Mouse (Mus musculus): ENCODE data around the gene Rab5c. TPM values are rescaled to one million over a fixed set of nuclear protein-coding genes. Genes with fewer than 3 reads are reported as not detected.

Rab5c gene
- total and polyA plus RNA-seq, 3 experiments = 249 to 263 TPM; not detected in 1

GRCm38 (mm10) chr11:100718462-100718861, 19.6 kb downstream of the Rab5c start:
- no peaks in the 10 kb centered on the region for H3K27me3 ChIP-seq (ENCODE audit: control insufficient read depth in 1 of 2, insufficient read depth in 2 of 2, low read length in 2 of 2)
- H3K9me3 ChIP-seq (replicated peaks; ENCODE audit: insufficient read depth, low read length) = no peaks in the 10 kb centered on the region
- peaks cover 10 to 40% of the 10 kb centered on the region in 2 experiments for H3K36me3 ChIP-seq (ENCODE audit: control insufficient read depth in 1 of 2, insufficient read depth in 2 of 2, low read length in 2 of 2)
- no peak overlapping the region for H3K27ac ChIP-seq (ENCODE audit: control insufficient read depth, low read depth, low read length)
- TF ChIP-seq SMC3 (IDR thresholded peaks at IDR 0.05; ENCODE audit: low read depth, low read length) (no peak), RAD21 (IDR thresholded peaks at IDR 0.05; ENCODE audit: low read depth, low read length) (no peak), BHLHE40 (IDR thresholded peaks at IDR 0.05; ENCODE audit: borderline replicate concordance, low read depth, low read length) (no peak), RCOR1 (IDR thresholded peaks at IDR 0.05; ENCODE audit: low read depth, low read length) (no peak), USF2 (IDR thresholded peaks at IDR 0.05; ENCODE audit: borderline replicate concordance in 1 of 2, insufficient read depth in 1 of 2, low read depth in 1 of 2, low read length in 2 of 2) (no peak), CTCF (IDR thresholded peaks at IDR 0.05 in 2 of 3, conservative IDR thresholded peaks at IDR 0.05 in 1 of 3; ENCODE audit: control insufficient read depth in 1 of 3, insufficient read depth in 1 of 3, low read depth in 2 of 3, low read length in 3 of 3, poor library complexity in 1 of 3, severe bottlenecking in 1 of 3) (no peak), ZMIZ1 (IDR thresholded peaks at IDR 0.05; ENCODE audit: low read depth, low read length) (no peak), MAZ (IDR thresholded peaks at IDR 0.05; ENCODE audit: low read depth, low read length) (no peak), ZC3H11A (IDR thresholded peaks at IDR 0.05; ENCODE audit: low read depth, low read length) (no peak), GABPA (IDR thresholded peaks at IDR 0.05; ENCODE audit: low read depth, low read length) (no peak), MXI1 (IDR thresholded peaks at IDR 0.05; ENCODE audit: low read depth, low read length) (no peak), MYB (IDR thresholded peaks at IDR 0.05; ENCODE audit: low read depth, low read length) (no peak), TBP (IDR thresholded peaks at IDR 0.05; ENCODE audit: low read depth, low read length) (no peak), EP300 (IDR thresholded peaks at IDR 0.05; ENCODE audit: low read depth in 1 of 2, low read length in 2 of 2) (no peak), GATA1 (IDR thresholded peaks at IDR 0.05; ENCODE audit: low read depth, low read length) (no peak), NELFE (IDR thresholded peaks at IDR 0.05; ENCODE audit: low read depth, low read length) (no peak), TCF12 (IDR thresholded peaks at IDR 0.05; ENCODE audit: low read depth, low read length) (no peak)
- H3K79me2 ChIP-seq (ENCODE audit: control insufficient read depth, insufficient read depth, low read length, poor library complexity) = peaks cover 32% of the 10 kb centered on the region
- peaks cover 22 to 38% of the 10 kb centered on the region in 2 experiments for H3K4me1 ChIP-seq (ENCODE audit: control insufficient read depth in 1 of 2, insufficient read depth in 2 of 2, low read length in 2 of 2)
- no peak overlapping the region for H3K9ac ChIP-seq (ENCODE audit: control insufficient read depth, low read depth, low read length, poor library complexity, severe bottlenecking)
- no peak for DNase-seq (ENCODE audit: low read depth, low spot score)
- no peak overlapping the region for H3K4me3 ChIP-seq (ENCODE audit: control insufficient read depth in 1 of 2, insufficient read depth in 1 of 2, low read depth in 2 of 2, low read length in 2 of 2)

GRCm38 (mm10) chr11:100716649-100717048, 21.4 kb downstream of the Rab5c start:
- no peaks in the 10 kb centered on the region for H3K9me3 ChIP-seq (replicated peaks; ENCODE audit: insufficient read depth, low read length)
- H3K36me3 ChIP-seq (ENCODE audit: control insufficient read depth in 1 of 2, insufficient read depth in 2 of 2, low read length in 2 of 2) = peaks cover 10 to 37% of the 10 kb centered on the region in 2 experiments
- H3K27me3 ChIP-seq (ENCODE audit: control insufficient read depth in 1 of 2, insufficient read depth in 2 of 2, low read length in 2 of 2) = no peaks in the 10 kb centered on the region
- H3K9ac ChIP-seq (ENCODE audit: control insufficient read depth, low read depth, low read length, poor library complexity, severe bottlenecking) = no peak overlapping the region
- H3K79me2 ChIP-seq (ENCODE audit: control insufficient read depth, insufficient read depth, low read length, poor library complexity) = peaks cover 28% of the 10 kb centered on the region
- no peak overlapping the region for H3K4me3 ChIP-seq (ENCODE audit: control insufficient read depth in 1 of 2, insufficient read depth in 1 of 2, low read depth in 2 of 2, low read length in 2 of 2)
- H3K4me1 ChIP-seq (ENCODE audit: control insufficient read depth in 1 of 2, insufficient read depth in 2 of 2, low read length in 2 of 2) = peaks cover 10 to 39% of the 10 kb centered on the region in 2 experiments
- TF ChIP-seq HCFC1 (IDR thresholded peaks at IDR 0.05; ENCODE audit: low read depth, low read length) (no peak), MYC (IDR thresholded peaks at IDR 0.05; ENCODE audit: low read depth, low read length) (no peak), ELF1 (IDR thresholded peaks at IDR 0.05; ENCODE audit: low read depth, low read length) (no peak), MAX (IDR thresholded peaks at IDR 0.05; ENCODE audit: low read length) (no peak), USF2 (IDR thresholded peaks at IDR 0.05; ENCODE audit: borderline replicate concordance in 1 of 2, insufficient read depth in 1 of 2, low read depth in 1 of 2, low read length in 2 of 2) (no peak), MXI1 (IDR thresholded peaks at IDR 0.05; ENCODE audit: low read depth, low read length) (no peak), TBP (IDR thresholded peaks at IDR 0.05; ENCODE audit: low read depth, low read length) (no peak), MEF2A (IDR thresholded peaks at IDR 0.05; ENCODE audit: extremely low read depth, insufficient replicate concordance, low read depth, low read length, poor library complexity, severe bottlenecking) (no peak), BHLHE40 (IDR thresholded peaks at IDR 0.05; ENCODE audit: borderline replicate concordance, low read depth, low read length) (no peak), CHD2 (IDR thresholded peaks at IDR 0.05; ENCODE audit: low read length) (no peak), POLR2A (IDR thresholded peaks at IDR 0.05; ENCODE audit: control insufficient read depth in 1 of 2, insufficient read depth in 1 of 2, low read depth in 1 of 2, low read length in 2 of 2, poor library complexity in 1 of 2) (no peak), RAD21 (IDR thresholded peaks at IDR 0.05; ENCODE audit: low read depth, low read length) (no peak), RCOR1 (IDR thresholded peaks at IDR 0.05; ENCODE audit: low read depth, low read length) (no peak)
- no peak for DNase-seq (ENCODE audit: low read depth, low spot score)
- no peak overlapping the region for H3K27ac ChIP-seq (ENCODE audit: control insufficient read depth, low read depth, low read length)
